Mouse (Mus musculus): ENCODE data around the gene Specc1. TPM values are rescaled to one million over a fixed set of nuclear protein-coding genes. Genes with fewer than 3 reads are reported as not detected.

The Specc1 gene
- total and polyA plus RNA-seq, 3 experiments, result 2.5 to 5.8 TPM; not detected in 1

DNA sequence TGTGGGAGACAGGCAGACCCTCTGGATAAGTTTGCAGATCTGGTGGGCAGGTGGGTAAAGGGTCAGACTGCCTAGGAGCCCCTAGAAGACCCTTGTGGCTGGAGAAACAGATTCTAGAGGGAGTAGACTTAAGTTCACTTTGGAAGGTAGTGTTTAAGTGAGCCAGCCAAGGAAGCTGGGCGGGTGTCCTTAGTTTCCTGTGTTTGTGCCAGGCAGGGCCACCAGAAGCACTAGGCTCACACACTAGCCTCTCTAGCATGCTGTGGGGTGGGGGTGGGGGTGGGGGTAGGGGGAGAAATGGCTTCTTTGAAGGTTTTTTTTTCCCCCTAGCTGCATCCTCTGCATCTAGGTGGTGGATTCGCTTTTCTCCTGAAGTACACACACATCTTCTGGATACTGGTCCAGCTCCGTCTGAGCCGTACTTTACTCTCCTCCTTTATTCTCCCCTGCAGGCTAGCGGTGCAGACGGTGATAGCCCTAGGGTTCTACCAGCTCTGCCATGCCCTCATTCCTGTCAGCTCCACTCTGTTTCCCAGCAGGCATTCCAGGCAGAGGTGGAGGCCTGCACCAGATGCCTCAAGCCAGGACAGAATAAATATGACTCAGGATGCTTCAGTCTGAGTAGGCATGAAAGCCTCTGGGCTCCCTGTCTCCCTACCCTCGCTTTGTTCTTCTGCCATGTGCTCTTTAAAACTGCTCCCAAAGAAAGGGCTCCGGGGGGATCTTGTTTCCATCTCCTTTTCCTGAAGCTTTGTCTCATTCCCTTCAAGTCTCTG, 66.3 kb downstream of the Specc1 start:
- Histone ChIP-seq H3K9ac (ENCODE audit: control insufficient read depth, low read depth, low read length, poor library complexity, severe bottlenecking) (no peak overlapping the region), H3K27me3 (ENCODE audit: control insufficient read depth in 1 of 2, insufficient read depth in 2 of 2, low read length in 2 of 2) (no peaks in the 10 kb centered on the region), H3K36me3 (ENCODE audit: control insufficient read depth in 1 of 2, insufficient read depth in 2 of 2, low read length in 2 of 2) (peaks cover 0 to 17% of the 10 kb centered on the region in 2 experiments; a peak in 2 of 4 replicates), H3K9me3 (replicated peaks; ENCODE audit: insufficient read depth, low read length) (no peaks in the 10 kb centered on the region), H3K4me1 (ENCODE audit: control insufficient read depth in 1 of 2, insufficient read depth in 2 of 2, low read length in 2 of 2) (peaks cover 13 to 26% of the 10 kb centered on the region in 2 experiments), H3K27ac (ENCODE audit: control insufficient read depth, low read depth, low read length) (no peak overlapping the region), H3K79me2 (ENCODE audit: control insufficient read depth, insufficient read depth, low read length, poor library complexity) (no peaks in the 10 kb centered on the region), H3K4me3 (ENCODE audit: control insufficient read depth in 1 of 2, insufficient read depth in 1 of 2, low read depth in 2 of 2, low read length in 2 of 2) (no peak overlapping the region)
- TF ChIP-seq MYB (IDR thresholded peaks at IDR 0.05; ENCODE audit: low read depth, low read length), result no peak
- no peak for TF ChIP-seq GABPA (IDR thresholded peaks at IDR 0.05; ENCODE audit: low read depth, low read length)
- TF ChIP-seq USF1 (IDR thresholded peaks at IDR 0.05; ENCODE audit: low read depth, low read length), result no peak
- TF ChIP-seq CHD1 (IDR thresholded peaks at IDR 0.05; ENCODE audit: low read depth, low read length), result no peak
- no peak for TF ChIP-seq MYC (IDR thresholded peaks at IDR 0.05; ENCODE audit: low read depth, low read length)
- no peak for TF ChIP-seq ETS1 (IDR thresholded peaks at IDR 0.05; ENCODE audit: low read depth, low read length)
- TF ChIP-seq MAZ (IDR thresholded peaks at IDR 0.05; ENCODE audit: low read depth, low read length), result no peak
- no peak for TF ChIP-seq E2F4 (IDR thresholded peaks at IDR 0.05; ENCODE audit: borderline replicate concordance, low read depth, low read length)
- no peak for TF ChIP-seq UBTF (IDR thresholded peaks at IDR 0.05; ENCODE audit: borderline replicate concordance, insufficient read depth, low read depth, low read length)
- TF ChIP-seq USF2 (IDR thresholded peaks at IDR 0.05; ENCODE audit: borderline replicate concordance in 1 of 2, insufficient read depth in 1 of 2, low read depth in 1 of 2, low read length in 2 of 2), result no peak
- TF ChIP-seq HCFC1 (IDR thresholded peaks at IDR 0.05; ENCODE audit: low read depth, low read length), result no peak
- no peak for TF ChIP-seq NELFE (IDR thresholded peaks at IDR 0.05; ENCODE audit: low read depth, low read length)
- TF ChIP-seq ZC3H11A (IDR thresholded peaks at IDR 0.05; ENCODE audit: low read depth, low read length), result no peak
- no peak for TF ChIP-seq ZKSCAN1 (IDR thresholded peaks at IDR 0.05; ENCODE audit: low read depth, low read length)
- no peak for TF ChIP-seq NRF1 (IDR thresholded peaks at IDR 0.05; ENCODE audit: insufficient read depth, low read depth, low read length, poor library complexity, severe bottlenecking)
- no peak for TF ChIP-seq MEF2A (IDR thresholded peaks at IDR 0.05; ENCODE audit: extremely low read depth, insufficient replicate concordance, low read depth, low read length, poor library complexity, severe bottlenecking)
- no peak for TF ChIP-seq CTCF (IDR thresholded peaks at IDR 0.05 in 2 of 3, conservative IDR thresholded peaks at IDR 0.05 in 1 of 3; ENCODE audit: control insufficient read depth in 1 of 3, insufficient read depth in 1 of 3, low read depth in 2 of 3, low read length in 3 of 3, poor library complexity in 1 of 3, severe bottlenecking in 1 of 3)
- DNase-seq (ENCODE audit: low read depth, low spot score), result no peak
